Mouse (Mus musculus): ENCODE measurements at regions not wholly inside any gene's neighbourhood (a gene's known extent, or its start where the extent isn't known, plus 50 kb on each side); places are given as distances from the start of the nearest gene placed in this dataset.

- WGBS, result 34% methylated on average over 3 of the region's 3 CpGs
- 0 out of 2 replicates have a peak overlapping the region, but pooled peaks have one; percentile 1 for H3K27ac ChIP-seq
- ATAC-seq (ENCODE audit: borderline replicate concordance, extremely low read depth, low FRiP score, low TSS enrichment), result peak; percentile 21; the same call in 1 of the 2 replicates
- no peaks in the 10 kb centered on the region for H3K9me3 ChIP-seq
- H3K4me1 ChIP-seq, result peaks cover 11% of the 10 kb centered on the region
- H3K4me2 ChIP-seq, result no peak overlapping the region
- H3K27me3 ChIP-seq, result no peaks in the 10 kb centered on the region
- H3K9ac ChIP-seq, result no peak overlapping the region
- no peaks in the 10 kb centered on the region for H3K36me3 ChIP-seq
- H3K4me3 ChIP-seq, result no peak overlapping the region
Measured at GRCm38 (mm10) chr15:56278006-56278405, 1199.4 kb downstream of the Slc22a22 start.

GRCm38 (mm10) chr15:56248731-56249130, 1228.7 kb downstream of the Slc22a22 start:
- WGBS, result 64% methylated on average over 1 of the region's 1 CpGs
- H3K9me3 ChIP-seq, result no peaks in the 10 kb centered on the region
- no peaks in the 10 kb centered on the region for H3K36me3 ChIP-seq
- H3K27ac ChIP-seq, result no peak overlapping the region
- H3K4me2 ChIP-seq, result no peak overlapping the region
- no peak for ATAC-seq (ENCODE audit: borderline replicate concordance, extremely low read depth, low FRiP score, low TSS enrichment)
- no peaks in the 10 kb centered on the region for H3K27me3 ChIP-seq
- 0 out of 2 replicates have a peak, but pooled peaks cover 4% of the 10 kb centered on the region for H3K4me1 ChIP-seq
- H3K4me3 ChIP-seq, result no peak overlapping the region
- no peak overlapping the region for H3K9ac ChIP-seq

- ATAC-seq (ENCODE audit: borderline replicate concordance, extremely low read depth, low FRiP score, low TSS enrichment), result peak; percentile 86
- Histone ChIP-seq H3K4me3 (no peak overlapping the region), H3K9ac (no peak overlapping the region), H3K27me3 (no peaks in the 10 kb centered on the region), H3K36me3 (no peaks in the 10 kb centered on the region), H3K27ac (no peak overlapping the region), H3K4me1 (0 out of 2 replicates have a peak, but pooled peaks cover 4% of the 10 kb centered on the region), H3K4me2 (no peak overlapping the region; the same call in 1 of the 2 replicates), H3K9me3 (no peaks in the 10 kb centered on the region)
- 32% methylated on average over 9 of the region's 9 CpGs for WGBS
Measured at GRCm38 (mm10) chr15:56244004-56244735, 1233.3 kb downstream of the Slc22a22 start.

DNA sequence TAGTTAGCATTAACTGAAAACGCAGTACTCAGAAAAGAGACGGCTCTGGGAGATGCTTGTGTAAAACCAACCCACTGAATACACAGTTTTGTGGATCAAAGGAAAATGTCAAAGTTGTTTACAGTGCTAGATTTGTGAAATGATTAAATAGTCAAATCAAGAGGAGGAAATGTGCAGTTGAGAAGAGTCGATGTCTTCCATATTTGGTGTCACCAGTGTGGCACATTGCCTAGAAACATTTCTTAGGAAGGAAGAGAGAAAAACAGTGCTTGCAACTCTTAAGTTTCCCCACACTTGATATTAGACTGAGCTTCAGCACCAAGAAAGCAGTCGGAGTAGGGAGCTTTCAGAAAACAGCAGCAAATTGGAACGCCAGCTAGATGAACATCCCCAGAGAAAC, 1274.9 kb downstream of the Slc22a22 start:
- Histone ChIP-seq H3K27ac (peak overlapping the region; percentile 67), H3K27me3 (no peaks in the 10 kb centered on the region), H3K9ac (no peak overlapping the region), H3K4me2 (no peak overlapping the region), H3K36me3 (no peaks in the 10 kb centered on the region), H3K4me1 (peaks cover 12% of the 10 kb centered on the region; the same call in 1 of the 2 replicates), H3K9me3 (no peaks in the 10 kb centered on the region), H3K4me3 (no peak overlapping the region)
- 32% methylated on average over 5 of the region's 5 CpGs for WGBS
- ATAC-seq (ENCODE audit: borderline replicate concordance, extremely low read depth, low FRiP score, low TSS enrichment), result peak; percentile 68; the same call in 1 of the 2 replicates

DNA sequence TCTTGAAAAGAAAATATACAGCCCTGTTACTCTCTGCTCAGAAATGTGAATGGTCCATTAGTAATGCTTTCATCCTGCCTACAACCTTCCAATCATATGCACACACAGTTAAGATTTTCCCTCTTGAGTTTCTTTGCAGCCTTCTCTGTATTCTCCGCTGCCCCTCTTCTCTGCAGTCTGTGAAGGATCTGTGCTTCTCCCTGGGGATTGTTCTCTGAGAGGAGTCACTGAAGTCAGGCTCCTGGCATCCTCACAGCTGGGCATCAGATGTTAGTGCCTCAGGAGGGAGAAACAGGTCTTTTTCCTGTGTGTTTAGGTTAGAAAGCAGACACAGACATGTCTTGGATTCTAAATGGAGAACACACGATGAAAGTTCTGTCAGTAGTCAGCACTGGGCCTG, 1278.1 kb downstream of the Slc22a22 start:
- Histone ChIP-seq H3K27ac (no peak overlapping the region), H3K4me1 (peaks cover 14% of the 10 kb centered on the region; the same call in 1 of the 2 replicates), H3K36me3 (no peaks in the 10 kb centered on the region), H3K4me2 (no peak overlapping the region), H3K9me3 (no peaks in the 10 kb centered on the region), H3K9ac (no peak overlapping the region), H3K27me3 (no peaks in the 10 kb centered on the region), H3K4me3 (no peak overlapping the region)
- ATAC-seq (ENCODE audit: borderline replicate concordance, extremely low read depth, low FRiP score, low TSS enrichment), result no peak
- WGBS, result 54% methylated on average over 2 of the region's 2 CpGs

DNA sequence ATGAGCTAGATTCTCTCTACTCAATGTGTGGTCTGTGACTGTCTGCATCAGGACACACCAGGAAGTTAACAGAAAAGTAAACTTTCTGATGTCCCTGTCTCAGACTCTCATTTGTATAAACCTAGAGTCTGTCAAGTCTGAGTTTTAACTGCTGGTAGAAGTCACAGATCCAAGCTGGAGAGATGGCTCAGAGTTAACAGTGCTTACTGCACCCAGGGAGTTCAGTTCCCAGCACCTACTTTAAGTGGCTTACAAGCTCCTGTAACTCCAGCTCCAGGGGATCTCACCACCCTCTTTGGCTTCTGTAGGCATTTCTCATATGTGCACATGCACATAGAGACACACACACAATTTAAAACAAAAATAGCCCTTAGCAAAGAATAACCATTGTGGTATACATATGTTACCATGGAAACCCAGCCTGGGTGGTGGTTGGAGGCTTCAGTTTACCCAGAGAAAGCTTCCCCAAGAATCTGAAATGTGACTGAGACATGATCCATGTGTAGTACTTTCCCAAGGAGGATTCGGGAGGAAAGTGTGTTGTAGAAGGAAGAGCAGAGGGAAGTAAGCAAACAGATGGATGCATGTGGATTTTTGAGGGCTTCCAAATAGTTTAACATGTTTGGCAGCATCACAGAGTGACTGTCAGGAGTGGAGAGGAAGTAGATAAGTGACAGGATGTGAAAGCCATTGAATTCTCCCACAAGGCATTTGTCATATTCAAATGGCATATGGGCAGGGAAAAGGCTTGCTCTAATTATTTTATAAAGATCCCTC, 1279.8 kb downstream of the Slc22a22 start:
- 13% methylated on average over 1 of the region's 1 CpGs for WGBS
- Histone ChIP-seq H3K4me3 (no peak overlapping the region), H3K27me3 (no peaks in the 10 kb centered on the region), H3K4me1 (peaks cover 14% of the 10 kb centered on the region; the same call in 1 of the 2 replicates), H3K36me3 (no peaks in the 10 kb centered on the region), H3K9ac (no peak overlapping the region), H3K4me2 (no peak overlapping the region), H3K9me3 (no peaks in the 10 kb centered on the region), H3K27ac (peak overlapping the region; percentile 84)
- ATAC-seq (ENCODE audit: borderline replicate concordance, extremely low read depth, low FRiP score, low TSS enrichment), result peak; percentile 88

- Histone ChIP-seq H3K27me3 (no peaks in the 10 kb centered on the region), H3K36me3 (no peaks in the 10 kb centered on the region), H3K9ac (no peak overlapping the region), H3K9me3 (no peaks in the 10 kb centered on the region), H3K27ac (no peak overlapping the region), H3K4me3 (no peak overlapping the region), H3K4me2 (no peak overlapping the region), H3K4me1 (no peaks in the 10 kb centered on the region)
- 74% methylated on average over 6 of the region's 6 CpGs for WGBS
- no peak for ATAC-seq (ENCODE audit: borderline replicate concordance, extremely low read depth, low FRiP score, low TSS enrichment)
Measured at GRCm38 (mm10) chr15:56166236-56166635, 1311.2 kb downstream of the Slc22a22 start.

DNA sequence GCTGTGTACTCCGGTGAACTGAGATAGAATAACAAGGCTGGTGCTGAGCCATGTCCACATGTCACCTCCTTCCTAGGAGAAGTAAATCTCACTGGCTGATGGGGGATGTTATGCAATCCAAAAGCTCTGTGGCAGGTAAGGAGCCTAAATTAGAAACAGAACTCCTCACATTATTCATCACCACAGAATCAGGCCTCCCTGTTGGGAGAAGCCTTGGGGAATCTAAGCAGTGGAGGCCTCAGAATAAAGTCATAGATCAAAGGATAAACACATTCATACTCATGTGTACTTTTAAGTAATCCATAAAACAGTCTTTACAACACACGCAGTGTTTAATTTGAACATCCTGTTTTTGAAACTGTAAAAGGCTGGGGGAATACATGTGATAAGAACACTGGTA, 1318.7 kb downstream of the Slc22a22 start:
- Histone ChIP-seq H3K9ac (no peak overlapping the region), H3K9me3 (no peaks in the 10 kb centered on the region), H3K27me3 (no peaks in the 10 kb centered on the region), H3K27ac (no peak overlapping the region), H3K4me2 (no peak overlapping the region), H3K36me3 (no peaks in the 10 kb centered on the region), H3K4me1 (no peaks in the 10 kb centered on the region), H3K4me3 (no peak overlapping the region)
- no peak for ATAC-seq (ENCODE audit: borderline replicate concordance, extremely low read depth, low FRiP score, low TSS enrichment)
- WGBS, result 48% methylated on average over 2 of the region's 2 CpGs

DNA sequence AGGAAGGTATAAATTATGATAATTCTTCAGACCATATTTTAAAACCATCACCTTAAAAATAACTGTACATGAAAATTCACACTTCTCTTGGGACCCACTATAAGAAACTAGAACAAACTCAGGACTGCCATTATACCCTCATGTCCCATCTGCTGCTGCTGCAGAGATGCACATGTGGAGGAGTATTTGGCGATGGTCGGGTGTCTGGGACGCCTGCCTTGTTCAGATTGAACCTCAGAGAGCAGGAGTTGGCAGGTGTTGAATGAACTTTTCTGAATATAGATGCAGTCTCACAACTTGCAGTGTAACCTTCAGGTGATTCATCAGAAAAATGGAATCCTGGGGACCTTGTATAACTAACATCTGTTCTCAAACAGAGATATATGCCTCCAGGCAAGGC, 1338.0 kb downstream of the Slc22a22 start:
- 82% methylated on average over 3 of the region's 3 CpGs for WGBS
- Histone ChIP-seq H3K27me3 (no peaks in the 10 kb centered on the region), H3K9me3 (no peaks in the 10 kb centered on the region), H3K36me3 (no peaks in the 10 kb centered on the region), H3K27ac (no peak overlapping the region), H3K4me3 (no peak overlapping the region), H3K9ac (no peak overlapping the region), H3K4me2 (no peak overlapping the region), H3K4me1 (no peaks in the 10 kb centered on the region)
- ATAC-seq (ENCODE audit: borderline replicate concordance, extremely low read depth, low FRiP score, low TSS enrichment), result no peak

- H3K4me2 ChIP-seq, result no peak overlapping the region
- H3K9me3 ChIP-seq, result no peaks in the 10 kb centered on the region
- no peaks in the 10 kb centered on the region for H3K36me3 ChIP-seq
- H3K27ac ChIP-seq, result no peak overlapping the region
- H3K27me3 ChIP-seq, result no peaks in the 10 kb centered on the region
- no peak for ATAC-seq (ENCODE audit: borderline replicate concordance, extremely low read depth, low FRiP score, low TSS enrichment)
- H3K9ac ChIP-seq, result no peak overlapping the region
- H3K4me1 ChIP-seq, result no peaks in the 10 kb centered on the region
- H3K4me3 ChIP-seq, result no peak overlapping the region
- 79% methylated on average over 7 of the region's 7 CpGs for WGBS
Measured at GRCm38 (mm10) chr15:56136420-56136970, 1340.9 kb downstream of the Slc22a22 start.

DNA sequence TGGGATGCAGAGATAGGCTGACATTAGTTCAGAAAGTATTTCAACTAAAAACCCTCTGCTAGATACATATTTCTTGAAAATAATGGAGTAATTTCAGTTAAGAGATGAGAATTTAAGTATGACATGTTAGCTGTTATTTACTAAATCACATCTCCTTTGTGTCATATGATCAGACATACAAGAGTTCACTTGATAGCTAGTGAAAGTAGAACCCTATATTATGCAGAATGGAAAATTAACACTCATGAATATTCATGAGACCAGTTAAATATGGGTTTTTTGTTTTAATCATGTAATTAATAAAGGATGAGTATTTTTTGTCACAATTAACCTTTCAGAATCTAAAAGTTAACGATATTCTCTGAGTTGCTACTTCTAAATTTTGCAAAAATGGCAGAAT, 1349.4 kb downstream of the Slc22a22 start:
- Histone ChIP-seq H3K27me3 (no peaks in the 10 kb centered on the region), H3K4me3 (no peak overlapping the region), H3K9me3 (no peaks in the 10 kb centered on the region), H3K27ac (no peak overlapping the region), H3K36me3 (no peaks in the 10 kb centered on the region), H3K4me2 (no peak overlapping the region), H3K4me1 (no peaks in the 10 kb centered on the region), H3K9ac (no peak overlapping the region)
- 84% methylated on average over 1 of the region's 1 CpGs for WGBS
- no peak for ATAC-seq (ENCODE audit: borderline replicate concordance, extremely low read depth, low FRiP score, low TSS enrichment)
